10 mouse cellular contexts compared by ENCODE assay signal in the genomic region with DNA sequence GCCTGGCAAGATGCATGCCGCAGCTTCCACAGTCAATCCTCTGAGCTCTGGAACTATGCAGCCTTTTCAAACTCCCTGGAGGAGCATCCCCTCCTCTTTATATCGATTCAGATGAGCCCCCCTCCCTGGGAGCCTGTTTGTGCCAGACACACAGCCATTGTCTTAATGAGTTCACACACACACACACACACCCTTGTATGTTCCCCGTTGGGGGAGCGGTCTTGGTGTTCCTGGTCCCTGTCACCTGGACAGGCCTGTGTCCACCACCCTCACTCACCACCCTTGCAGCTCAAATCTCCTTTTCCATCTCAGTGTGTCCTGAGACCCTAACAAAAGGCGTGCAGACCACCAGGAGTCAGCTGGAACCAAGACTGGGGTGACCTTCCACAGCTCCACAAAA. TPM values are rescaled to one million over a fixed set of nuclear protein-coding genes. Genes with fewer than 3 reads are reported as not detected.
DNase-seq lines count a peak whose midpoint lies in the region; ATAC-seq and TF ChIP-seq lines count a peak whose summit lies in the region.
"Had no signal": no experiment of that assay in that cellular context is flagged by ENCODE, and none has a peak within 500 bp of the region (broad histone marks: within the 10 kb centered on the region; RNA-seq: fewer than 3 reads in every experiment).

No protein-coding gene starts in this region.

- no peaks in the 10 kb centered on the region for H3K36me3 ChIP-seq in intestine, embryonic 14.5 days (ENCODE audit: control insufficient read depth, insufficient read depth, low read length)
- H3K36me3 ChIP-seq in intestine, postnatal 0 days (ENCODE audit: control insufficient read depth, insufficient read depth): no peaks in the 10 kb centered on the region
- no peaks in the 10 kb centered on the region for H3K36me3 ChIP-seq in embryonic facial prominence, embryonic 12.5 days
- no peaks in the 10 kb centered on the region for H3K36me3 ChIP-seq in hindbrain, embryonic 11.5 days (ENCODE audit: control insufficient read depth, insufficient read depth, low read length)
- no peaks in the 10 kb centered on the region for H3K36me3 ChIP-seq in midbrain, embryonic 15.5 days (replicated peaks)
- H3K36me3 ChIP-seq: liver, embryonic 15.5 days had no signal

- DNase-seq in intestine, embryonic 14.5 days (ENCODE audit: low spot score): no peak
- peak; percentile 36 for DNase-seq in hindbrain, embryonic 11.5 days (ENCODE audit: low spot score)
- no peak for DNase-seq in ovary, postnatal 10 days (ENCODE audit: low spot score)
- no peak for DNase-seq in spleen, adult 12 weeks (ENCODE audit: low spot score)
- DNase-seq in kidney, adult 18-20 months: no peak
- DNase-seq: gastrocnemius, postnatal 36 days had no signal

- peak overlapping the region; percentile 70 for H3K4me2 ChIP-seq in intestine, embryonic 14.5 days (ENCODE audit: low read length)
- no peak overlapping the region for H3K4me2 ChIP-seq in intestine, postnatal 0 days (replicated peaks; ENCODE audit: low read depth)
- H3K4me2 ChIP-seq in embryonic facial prominence, embryonic 12.5 days (replicated peaks): peak overlapping the region; percentile 72
- H3K4me2 ChIP-seq in hindbrain, embryonic 11.5 days (replicated peaks; ENCODE audit: low read depth, low read length): peak overlapping the region; percentile 87
- H3K4me2 ChIP-seq in midbrain, embryonic 15.5 days: peak overlapping the region; percentile 88
- H3K4me2 ChIP-seq: liver, embryonic 15.5 days had no signal

- H3K4me3 ChIP-seq in intestine, embryonic 14.5 days (ENCODE audit: low read depth, low read length): peak overlapping the region; percentile 76
- H3K4me3 ChIP-seq in intestine, postnatal 0 days (ENCODE audit: low read depth, low read length): no peak overlapping the region
- peak overlapping the region; percentile 76 for H3K4me3 ChIP-seq in embryonic facial prominence, embryonic 12.5 days
- H3K4me3 ChIP-seq in hindbrain, embryonic 11.5 days (ENCODE audit: low read depth, low read length): peak overlapping the region; percentile 87
- H3K4me3 ChIP-seq in midbrain, embryonic 15.5 days: peak overlapping the region; percentile 65
- H3K4me3 ChIP-seq: liver, embryonic 15.5 days had no signal

- 48% methylated on average over 5 of the region's 5 CpGs for WGBS in intestine, embryonic 14.5 days
- WGBS in intestine, postnatal 0 days: 59% methylated on average over 5 of the region's 5 CpGs
- WGBS in embryonic facial prominence, embryonic 12.5 days: 34% methylated on average over 5 of the region's 5 CpGs
- 36% methylated on average over 5 of the region's 5 CpGs for WGBS in hindbrain, embryonic 11.5 days
- WGBS in midbrain, embryonic 15.5 days: 10% methylated on average over 5 of the region's 5 CpGs

- no peaks in the 10 kb centered on the region for H3K9me3 ChIP-seq in intestine, embryonic 14.5 days (ENCODE audit: control insufficient read depth, low read length)
- H3K9me3 ChIP-seq in intestine, postnatal 0 days (ENCODE audit: control insufficient read depth): no peaks in the 10 kb centered on the region
- no peaks in the 10 kb centered on the region for H3K9me3 ChIP-seq in embryonic facial prominence, embryonic 12.5 days
- H3K9me3 ChIP-seq in hindbrain, embryonic 11.5 days (ENCODE audit: control insufficient read depth, low read length): no peaks in the 10 kb centered on the region
- no peaks in the 10 kb centered on the region for H3K9me3 ChIP-seq in midbrain, embryonic 15.5 days
- H3K9me3 ChIP-seq: liver, embryonic 15.5 days had no signal

- H3K27me3 ChIP-seq in intestine, embryonic 14.5 days (replicated peaks; ENCODE audit: control insufficient read depth, insufficient read depth, low read length): peaks cover 30% of the 10 kb centered on the region
- H3K27me3 ChIP-seq in intestine, postnatal 0 days (replicated peaks; ENCODE audit: control insufficient read depth, insufficient read depth, low read length): peaks cover 36% of the 10 kb centered on the region
- H3K27me3 ChIP-seq in embryonic facial prominence, embryonic 12.5 days: peaks cover 49% of the 10 kb centered on the region
- peaks cover 11% of the 10 kb centered on the region; the same call in 1 of the 2 replicates for H3K27me3 ChIP-seq in hindbrain, embryonic 11.5 days (ENCODE audit: control insufficient read depth, insufficient read depth, low read length)
- H3K27me3 ChIP-seq in midbrain, embryonic 15.5 days (replicated peaks): no peaks in the 10 kb centered on the region; the same call in 1 of the 2 replicates

- no peak for TF ChIP-seq CTCF in intestine, postnatal 0 days (IDR thresholded peaks at IDR 0.05; ENCODE audit: low read depth)

- ATAC-seq in intestine, embryonic 14.5 days (replicated peaks; ENCODE audit: low FRiP score, low TSS enrichment, low read depth): no peak
- ATAC-seq in intestine, postnatal 0 days: no peak
- no peak for ATAC-seq in embryonic facial prominence, embryonic 12.5 days (ENCODE audit: insufficient number of reproducible peaks, insufficient read depth, low FRiP score, low TSS enrichment)
- ATAC-seq in hindbrain, embryonic 11.5 days (ENCODE audit: low FRiP score): no peak
- ATAC-seq in midbrain, embryonic 15.5 days (replicated peaks): no peak

- peak overlapping the region; percentile 22; the same call in 1 of the 2 replicates for H3K27ac ChIP-seq in intestine, embryonic 14.5 days (ENCODE audit: low read depth)
- H3K27ac ChIP-seq in intestine, postnatal 0 days (ENCODE audit: low read depth, low read length): no peak overlapping the region
- H3K27ac ChIP-seq in embryonic facial prominence, embryonic 12.5 days: no peak overlapping the region
- peak overlapping the region; percentile 96 for H3K27ac ChIP-seq in hindbrain, embryonic 11.5 days (ENCODE audit: low read depth, low read length)
- H3K27ac ChIP-seq in midbrain, embryonic 15.5 days: peak overlapping the region; percentile 94
- H3K27ac ChIP-seq: liver, embryonic 15.5 days had no signal

- H3K4me1 ChIP-seq in intestine, embryonic 14.5 days (replicated peaks; ENCODE audit: control insufficient read depth, insufficient read depth, low read length): peaks cover 21% of the 10 kb centered on the region; the same call in 1 of the 2 replicates
- H3K4me1 ChIP-seq in intestine, postnatal 0 days (replicated peaks; ENCODE audit: control insufficient read depth, insufficient read depth, low read length): 0 out of 2 replicates have a peak, but pooled peaks cover 3% of the 10 kb centered on the region
- H3K4me1 ChIP-seq in embryonic facial prominence, embryonic 12.5 days: peaks cover 30% of the 10 kb centered on the region
- peaks cover 9% of the 10 kb centered on the region for H3K4me1 ChIP-seq in hindbrain, embryonic 11.5 days (replicated peaks; ENCODE audit: control insufficient read depth, insufficient read depth, low read length)
- peaks cover 49% of the 10 kb centered on the region for H3K4me1 ChIP-seq in midbrain, embryonic 15.5 days

- 0 out of 2 replicates have a peak overlapping the region, but pooled peaks have one; percentile 12 for H3K9ac ChIP-seq in intestine, embryonic 14.5 days (ENCODE audit: low read length)
- H3K9ac ChIP-seq in intestine, postnatal 0 days (ENCODE audit: low read depth, low read length): no peak overlapping the region
- no peak overlapping the region for H3K9ac ChIP-seq in embryonic facial prominence, embryonic 12.5 days
- peak overlapping the region; percentile 90 for H3K9ac ChIP-seq in hindbrain, embryonic 11.5 days (ENCODE audit: low read depth, low read length)
- H3K9ac ChIP-seq in midbrain, embryonic 15.5 days: peak overlapping the region; percentile 74
- H3K9ac ChIP-seq: liver, embryonic 15.5 days had no signal

RNA-seq across cellular contexts. Expression of a gene that starts 2.1 kb away (rescaled TPM):
- 13.2 and 14.6 TPM in 2 replicates for polyA plus RNA-seq in intestine, embryonic 14.5 days (2014; fragmentation: Nextera tagmentation; extraction: Ambion mirVana)
- 1.5 and 1.9 TPM in 2 replicates for polyA plus RNA-seq in intestine, postnatal 0 days (2015; fragmentation: Nextera tagmentation; extraction: Ambion mirVana)
- polyA plus RNA-seq in embryonic facial prominence, embryonic 12.5 days (2016; fragmentation: Nextera tagmentation; extraction: Ambion mirVana): 5.9 and 7.1 TPM in 2 replicates
- polyA plus RNA-seq in hindbrain, embryonic 11.5 days (2014; fragmentation: Nextera tagmentation; extraction: Ambion mirVana): 13.7 and 17.4 TPM in 2 replicates
- 24.7 and 27.3 TPM in 2 replicates for polyA plus RNA-seq in midbrain, embryonic 15.5 days (2015; fragmentation: Nextera tagmentation; extraction: Ambion mirVana)

RNA-seq across cellular contexts. Expression of a gene that starts 53.0 kb away (rescaled TPM):
- polyA plus RNA-seq in intestine, embryonic 14.5 days (2014; fragmentation: Nextera tagmentation; extraction: Ambion mirVana): not detected in 2 replicates
- polyA plus RNA-seq in intestine, postnatal 0 days (2015; fragmentation: Nextera tagmentation; extraction: Ambion mirVana): not detected in 2 replicates
- 0.52 and 2.4 TPM in 2 replicates for polyA plus RNA-seq in embryonic facial prominence, embryonic 12.5 days (2016; fragmentation: Nextera tagmentation; extraction: Ambion mirVana)
- polyA plus RNA-seq in hindbrain, embryonic 11.5 days (2014; fragmentation: Nextera tagmentation; extraction: Ambion mirVana): 0.77 and 1.2 TPM in 2 replicates
- 0.71 and 6.6 TPM in 2 replicates for polyA plus RNA-seq in midbrain, embryonic 15.5 days (2015; fragmentation: Nextera tagmentation; extraction: Ambion mirVana)

Comparison
In these comparisons a context has a peak if more than half of its experiments do, and no peak if none do; other contexts are left out.
1. H3K27ac ChIP-seq: peak in intestine, embryonic 14.5 days (single experiment), hindbrain, embryonic 11.5 days (single experiment) and midbrain, embryonic 15.5 days (single experiment); none in intestine, postnatal 0 days (single experiment) and embryonic facial prominence, embryonic 12.5 days (single experiment).
2. H3K9ac ChIP-seq: peak in intestine, embryonic 14.5 days (single experiment), hindbrain, embryonic 11.5 days (single experiment) and midbrain, embryonic 15.5 days (single experiment); none in intestine, postnatal 0 days (single experiment) and embryonic facial prominence, embryonic 12.5 days (single experiment).